Mouse (Mus musculus) c-Kit-positive CD71-positive TER-119-negative erythroid progenitor cells, embryonic 14.5 days (primary cell): ENCODE results near the gene Slc2a9.

Experiments
- DNase-seq: peaks from one replicate; pipeline ENCODE4 v3.0.0-alpha.2; 2013; ENCODE audit warnings: low read depth

The Slc2a9 gene

GRCm38 (mm10) chr5:38502992-38503391 is at the start of gene Slc2a9:
Gene Slc2a9 (minus strand): TSS chr5:38503143.
- no peak for DNase-seq

GRCm38 (mm10) chr5:38552615-38553014 is 49.7 kb upstream of the Slc2a9 start:
- no peak for DNase-seq

GRCm38 (mm10) chr5:38550221-38550768 is 47.4 kb upstream of the Slc2a9 start:
- no peak for DNase-seq

- DNase-seq, result no peak
Observed at GRCm38 (mm10) chr5:38549461-38549909, 46.5 kb upstream of the Slc2a9 start.

GRCm38 (mm10) chr5:38547375-38547774 is 44.4 kb upstream of the Slc2a9 start:
- no peak for DNase-seq

- DNase-seq, result no peak
Observed at GRCm38 (mm10) chr5:38544423-38545415, 41.8 kb upstream of the Slc2a9 start.

- DNase-seq, result no peak
Observed at GRCm38 (mm10) chr5:38543496-38544217, 40.7 kb upstream of the Slc2a9 start.

GRCm38 (mm10) chr5:38541728-38542127 is 38.8 kb upstream of the Slc2a9 start:
- no peak for DNase-seq

- no peak for DNase-seq
Observed at GRCm38 (mm10) chr5:38540898-38541297, 38.0 kb upstream of the Slc2a9 start.

- DNase-seq, result no peak
Observed at GRCm38 (mm10) chr5:38538508-38538907, 35.6 kb upstream of the Slc2a9 start.

- no peak for DNase-seq
Observed at GRCm38 (mm10) chr5:38537845-38538244, 34.9 kb upstream of the Slc2a9 start.

- DNase-seq, result no peak
Observed at GRCm38 (mm10) chr5:38536822-38537221, 33.9 kb upstream of the Slc2a9 start.

- DNase-seq, result no peak
Observed at GRCm38 (mm10) chr5:38532084-38532483, 29.1 kb upstream of the Slc2a9 start.

GRCm38 (mm10) chr5:38529724-38530428 is 26.9 kb upstream of the Slc2a9 start:
- no peak for DNase-seq

- DNase-seq, result no peak
Observed at GRCm38 (mm10) chr5:38522977-38523376, 20.0 kb upstream of the Slc2a9 start.

GRCm38 (mm10) chr5:38520838-38521237 is 17.9 kb upstream of the Slc2a9 start:
- DNase-seq, result no peak

GRCm38 (mm10) chr5:38516267-38516666 is 13.3 kb upstream of the Slc2a9 start:
- no peak for DNase-seq

GRCm38 (mm10) chr5:38512991-38513390 is 10.0 kb upstream of the Slc2a9 start:
- DNase-seq, result no peak

- peak; percentile 73 for DNase-seq
Observed at GRCm38 (mm10) chr5:38509568-38509967, 6.6 kb upstream of the Slc2a9 start.

GRCm38 (mm10) chr5:38505435-38505765 is 2.5 kb upstream of the Slc2a9 start:
- no peak for DNase-seq

- no peak for DNase-seq
Observed at GRCm38 (mm10) chr5:38504747-38505434, 1.9 kb upstream of the Slc2a9 start.
